Mouse (Mus musculus): Measurements from ENCODE around the gene Pla2g7. TPM values are rescaled to one million over a fixed set of nuclear protein-coding genes. Genes with fewer than 3 reads are reported as not detected.
A peak's percentile ranks its signal among the peaks of the same experiment; 100 is the strongest.

Gene Pla2g7
- polyA plus RNA-seq, 1 experiment, result 12.9 TPM

- Histone ChIP-seq H3K36me3 (ENCODE audit: control insufficient read depth, insufficient read depth, low read length) (no peaks in the 10 kb centered on the region), H3K27me3 (replicated peaks; ENCODE audit: control insufficient read depth, insufficient read depth, low read length) (no peaks in the 10 kb centered on the region), H3K4me1 (ENCODE audit: control insufficient read depth, insufficient read depth, low read length) (no peaks in the 10 kb centered on the region; the same call in 1 of the 2 replicates), H3K27ac (ENCODE audit: insufficient read depth, low read depth, low read length) (no peak overlapping the region), H3K4me3 (ENCODE audit: insufficient read depth, low read depth, low read length) (no peak overlapping the region)
- 47% methylated on average over 7 of the region's 7 CpGs for WGBS
- no peak for TF ChIP-seq CTCF (conservative IDR thresholded peaks at IDR 0.05; ENCODE audit: insufficient read depth, insufficient read length, low read depth, low read length)
- no peak for TF ChIP-seq POLR2A (IDR thresholded peaks at IDR 0.05; ENCODE audit: low read depth, low read length)
- no peak for DNase-seq
These were observed 16.9 kb downstream of the Pla2g7 start for GRCm38 (mm10) chr17:43584771-43585170.

GRCm38 (mm10) chr17:43587278-43587677 lies 19.4 kb downstream of the Pla2g7 start:
- Histone ChIP-seq H3K4me1 (ENCODE audit: control insufficient read depth, insufficient read depth, low read length) (no peaks in the 10 kb centered on the region), H3K27me3 (replicated peaks; ENCODE audit: control insufficient read depth, insufficient read depth, low read length) (no peaks in the 10 kb centered on the region), H3K36me3 (ENCODE audit: control insufficient read depth, insufficient read depth, low read length) (no peaks in the 10 kb centered on the region), H3K27ac (ENCODE audit: insufficient read depth, low read depth, low read length) (no peak overlapping the region), H3K4me3 (ENCODE audit: insufficient read depth, low read depth, low read length) (no peak overlapping the region)
- WGBS, result 89% methylated on average over 2 of the region's 2 CpGs
- no peak for DNase-seq
- TF ChIP-seq POLR2A (IDR thresholded peaks at IDR 0.05; ENCODE audit: low read depth, low read length), result no peak

- Histone ChIP-seq H3K27ac (ENCODE audit: insufficient read depth, low read depth, low read length) (no peak overlapping the region), H3K4me3 (ENCODE audit: insufficient read depth, low read depth, low read length) (no peak overlapping the region), H3K36me3 (ENCODE audit: control insufficient read depth, insufficient read depth, low read length) (no peaks in the 10 kb centered on the region), H3K4me1 (ENCODE audit: control insufficient read depth, insufficient read depth, low read length) (no peaks in the 10 kb centered on the region), H3K27me3 (replicated peaks; ENCODE audit: control insufficient read depth, insufficient read depth, low read length) (no peaks in the 10 kb centered on the region)
- TF ChIP-seq CTCF (conservative IDR thresholded peaks at IDR 0.05; ENCODE audit: insufficient read depth, insufficient read length, low read depth, low read length), result no peak
- TF ChIP-seq POLR2A (IDR thresholded peaks at IDR 0.05; ENCODE audit: low read depth, low read length), result no peak
- DNase-seq, result no peak
- WGBS, result 95% methylated on average over 6 of the region's 6 CpGs
These were observed 21.9 kb downstream of the Pla2g7 start for GRCm38 (mm10) chr17:43589750-43590149.

- Histone ChIP-seq H3K27me3 (replicated peaks; ENCODE audit: control insufficient read depth, insufficient read depth, low read length) (no peaks in the 10 kb centered on the region), H3K27ac (ENCODE audit: insufficient read depth, low read depth, low read length) (no peak overlapping the region), H3K4me3 (ENCODE audit: insufficient read depth, low read depth, low read length) (no peak overlapping the region), H3K36me3 (ENCODE audit: control insufficient read depth, insufficient read depth, low read length) (no peaks in the 10 kb centered on the region), H3K4me1 (ENCODE audit: control insufficient read depth, insufficient read depth, low read length) (no peaks in the 10 kb centered on the region)
- no peak for DNase-seq
- WGBS, result 86% methylated on average over 5 of the region's 5 CpGs
- TF ChIP-seq POLR2A (IDR thresholded peaks at IDR 0.05; ENCODE audit: low read depth, low read length) (no peak), CTCF (conservative IDR thresholded peaks at IDR 0.05; ENCODE audit: insufficient read depth, insufficient read length, low read depth, low read length) (no peak)
These were observed 22.6 kb downstream of the Pla2g7 start for GRCm38 (mm10) chr17:43590531-43590930.

- Histone ChIP-seq H3K27ac (ENCODE audit: insufficient read depth, low read depth, low read length) (no peak overlapping the region), H3K27me3 (replicated peaks; ENCODE audit: control insufficient read depth, insufficient read depth, low read length) (no peaks in the 10 kb centered on the region), H3K4me1 (ENCODE audit: control insufficient read depth, insufficient read depth, low read length) (no peaks in the 10 kb centered on the region), H3K4me3 (ENCODE audit: insufficient read depth, low read depth, low read length) (no peak overlapping the region), H3K36me3 (ENCODE audit: control insufficient read depth, insufficient read depth, low read length) (no peaks in the 10 kb centered on the region)
- DNase-seq, result no peak
- TF ChIP-seq CTCF (conservative IDR thresholded peaks at IDR 0.05; ENCODE audit: insufficient read depth, insufficient read length, low read depth, low read length) (no peak), POLR2A (IDR thresholded peaks at IDR 0.05; ENCODE audit: low read depth, low read length) (no peak)
- WGBS, result 82% methylated on average over 21 of the region's 21 CpGs
These were observed 24.7 kb downstream of the Pla2g7 start for GRCm38 (mm10) chr17:43592296-43593291.

- no peak for DNase-seq
- WGBS, result 100% methylated on average over 2 of the region's 2 CpGs
- H3K27me3 ChIP-seq (replicated peaks; ENCODE audit: control insufficient read depth, insufficient read depth, low read length), result no peaks in the 10 kb centered on the region
These were observed 29.8 kb downstream of the Pla2g7 start for GRCm38 (mm10) chr17:43597742-43598141.

GRCm38 (mm10) chr17:43598706-43599105 lies 30.8 kb downstream of the Pla2g7 start:
- H3K27me3 ChIP-seq (replicated peaks; ENCODE audit: control insufficient read depth, insufficient read depth, low read length), result no peaks in the 10 kb centered on the region
- H3K27ac ChIP-seq (ENCODE audit: insufficient read depth, low read depth, low read length), result no peak overlapping the region
- no peak for DNase-seq
- no peaks in the 10 kb centered on the region for H3K36me3 ChIP-seq (ENCODE audit: control insufficient read depth, insufficient read depth, low read length)
- no peaks in the 10 kb centered on the region for H3K4me1 ChIP-seq (ENCODE audit: control insufficient read depth, insufficient read depth, low read length)
- 66% methylated on average over 4 of the region's 4 CpGs for WGBS
- TF ChIP-seq POLR2A (IDR thresholded peaks at IDR 0.05; ENCODE audit: low read depth, low read length) (no peak), CTCF (conservative IDR thresholded peaks at IDR 0.05; ENCODE audit: insufficient read depth, insufficient read length, low read depth, low read length) (no peak)
- no peak overlapping the region for H3K4me3 ChIP-seq (ENCODE audit: insufficient read depth, low read depth, low read length)

More at GRCm38 (mm10) chr17:43597742-43598141, 29.8 kb downstream of the Pla2g7 start:
- Histone ChIP-seq H3K4me1 (ENCODE audit: control insufficient read depth, insufficient read depth, low read length) (no peaks in the 10 kb centered on the region), H3K27ac (ENCODE audit: insufficient read depth, low read depth, low read length) (no peak overlapping the region), H3K36me3 (ENCODE audit: control insufficient read depth, insufficient read depth, low read length) (no peaks in the 10 kb centered on the region), H3K4me3 (ENCODE audit: insufficient read depth, low read depth, low read length) (no peak overlapping the region)
- TF ChIP-seq CTCF (conservative IDR thresholded peaks at IDR 0.05; ENCODE audit: insufficient read depth, insufficient read length, low read depth, low read length), result 0 out of 2 replicates have a peak, but pooled peaks have one; percentile 19
- TF ChIP-seq POLR2A (IDR thresholded peaks at IDR 0.05; ENCODE audit: low read depth, low read length), result no peak

Data from kidney, adult 2 months (tissue).